Mouse (Mus musculus) embryonic facial prominence, embryonic 15.5 days (tissue): ENCODE results near the gene Kcne2. TPM values are rescaled to one million over a fixed set of nuclear protein-coding genes. Genes with fewer than 3 reads are reported as not detected.

Experiments used
- ATAC-seq: fragments of 200-750 bp; cut with Nextera tagmentation; 2 replicates; pipeline ENCODE4 v1.8.0; 2017; ENCODE audit warnings: low read depth, moderate TSS enrichment; ENCODE audit not compliant: insufficient number of reproducible peaks, low FRiP score, low TSS enrichment
- H3K27ac ChIP-seq: fragments of 300-500 bp; sonication (generic); replicated peaks from 2 replicates; pipeline ENCODE4 v1.5.1; 2015; ENCODE audit warnings: mild to moderate bottlenecking, inconsistent platforms
- H3K27me3 ChIP-seq: fragments of 300-500 bp; sonication (generic); 2 replicates; pipeline ENCODE4 v1.6.1; 2015; ENCODE audit warnings: inconsistent platforms
- H3K36me3 ChIP-seq: fragments of 300-500 bp; sonication (generic); 2 replicates; pipeline ENCODE4 v1.6.1; 2015; ENCODE audit warnings: mild to moderate bottlenecking, inconsistent platforms
- H3K4me1 ChIP-seq: fragments of 300-500 bp; sonication (generic); 2 replicates; pipeline ENCODE4 v1.6.1; 2015; ENCODE audit warnings: inconsistent platforms
- H3K4me2 ChIP-seq: fragments of 300-500 bp; sonication (generic); replicated peaks from 2 replicates; pipeline ENCODE4 v1.6.1; 2015; ENCODE audit warnings: mild to moderate bottlenecking, inconsistent platforms
- H3K4me3 ChIP-seq: fragments of 300-500 bp; sonication (generic); replicated peaks from 2 replicates; pipeline ENCODE4 v1.5.1; 2015; ENCODE audit warnings: mild to moderate bottlenecking, inconsistent platforms
- H3K9ac ChIP-seq: fragments of 300-500 bp; sonication (generic); 2 replicates; pipeline ENCODE4 v1.6.1; 2015; ENCODE audit warnings: inconsistent platforms
- H3K9me3 ChIP-seq: fragments of 300-500 bp; sonication (generic); replicated peaks from 2 replicates; pipeline ENCODE4 v1.6.1; 2016; ENCODE audit warnings: inconsistent platforms
- WGBS: fragments of 180-500 bp; shearing (Covaris S2); methylation state at CpG from one replicate; pipeline ENCODE4 v1.1.7; 2015; 5-methylcytosine and 5-hydroxymethylcytosine counted together
- polyA plus RNA-seq: library from polyadenylated mRNA; unstranded; fragments of >200 nt; fragmentation: Nextera tagmentation; extraction: Ambion mirVana; gene quantifications from 2 replicates; pipeline ENCODE4 v1.2.1, GENCODE M21; 2015

Gene Kcne2
- polyA plus RNA-seq, 1 experiment from 2014 or later: 0.23 TPM

DNA sequence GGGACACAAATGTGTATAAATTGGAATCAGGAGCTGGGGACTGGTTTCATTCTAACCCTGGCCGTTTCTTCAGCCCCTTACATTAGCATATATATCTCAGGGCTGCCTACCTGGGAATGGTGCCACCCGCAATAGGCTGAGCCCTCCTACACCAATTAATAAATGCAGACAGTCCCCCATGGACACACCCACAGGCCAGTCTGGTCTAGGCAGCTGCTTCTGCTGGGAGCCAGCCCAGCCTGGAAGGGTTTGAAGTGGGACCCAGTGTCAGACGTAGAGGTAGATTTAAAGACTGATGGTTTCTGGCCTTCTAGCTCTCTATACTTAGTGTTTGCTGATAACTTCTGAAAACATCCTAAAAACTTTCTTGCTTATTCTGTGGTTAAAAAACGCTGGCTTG lies 16.9 kb downstream of the Kcne2 start:
- no peak overlapping the region for H3K9ac ChIP-seq
- no peak overlapping the region for H3K27ac ChIP-seq
- no peaks in the 10 kb centered on the region for H3K9me3 ChIP-seq
- no peak overlapping the region for H3K4me2 ChIP-seq
- H3K4me3 ChIP-seq: no peak overlapping the region
- H3K27me3 ChIP-seq: no peaks in the 10 kb centered on the region
- H3K4me1 ChIP-seq: no peaks in the 10 kb centered on the region
- ATAC-seq: no peak
- 48% methylated on average over 4 of the region's 4 CpGs for WGBS
- peaks cover 58% of the 10 kb centered on the region for H3K36me3 ChIP-seq

DNA sequence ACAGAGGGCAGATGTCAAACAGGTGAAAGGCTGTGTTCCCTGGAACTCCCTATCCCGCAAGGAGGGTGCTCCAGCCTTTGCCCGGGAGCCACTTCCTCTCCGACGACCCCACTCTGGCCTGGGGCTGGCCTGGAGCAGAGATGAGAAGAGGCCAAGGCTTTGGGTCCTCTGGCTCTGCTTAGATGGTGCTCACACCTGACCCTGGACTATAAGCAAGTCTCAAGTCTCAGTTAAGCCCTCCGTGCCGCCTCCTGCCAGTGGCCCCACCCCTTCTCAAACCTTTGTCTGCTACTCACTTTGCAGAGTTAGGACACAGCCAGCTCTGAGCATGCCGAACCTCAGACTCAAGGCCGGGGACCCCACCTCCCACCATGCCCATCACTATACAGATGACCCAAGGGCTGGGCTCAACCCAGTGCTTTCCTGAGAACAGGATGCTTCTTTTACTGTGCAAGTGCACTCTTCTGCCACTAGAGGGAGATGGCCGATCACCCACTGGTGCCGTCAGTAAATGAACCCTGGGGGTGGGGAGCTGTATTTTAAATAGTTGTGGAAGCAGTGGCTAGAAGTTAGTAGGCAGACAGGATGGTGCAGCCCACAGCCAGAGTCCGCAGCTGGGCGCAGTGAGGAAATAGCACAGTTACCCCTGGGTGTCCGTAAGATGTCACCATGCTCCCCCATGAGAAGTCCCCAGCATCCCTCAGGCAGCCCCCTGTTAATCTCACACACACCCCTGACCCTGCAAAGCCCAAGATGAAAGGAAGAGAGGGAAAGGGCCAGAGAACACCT lies 22.0 kb downstream of the Kcne2 start:
- Histone ChIP-seq H3K36me3 (peaks cover 36% of the 10 kb centered on the region), H3K4me1 (peaks cover 4% of the 10 kb centered on the region; the same call in 1 of the 2 replicates), H3K27me3 (no peaks in the 10 kb centered on the region), H3K9me3 (no peaks in the 10 kb centered on the region), H3K27ac (no peak overlapping the region), H3K4me3 (no peak overlapping the region), H3K4me2 (no peak overlapping the region), H3K9ac (no peak overlapping the region)
- 41% methylated on average over 13 of the region's 13 CpGs for WGBS
- ATAC-seq: peak; percentile 40

DNA sequence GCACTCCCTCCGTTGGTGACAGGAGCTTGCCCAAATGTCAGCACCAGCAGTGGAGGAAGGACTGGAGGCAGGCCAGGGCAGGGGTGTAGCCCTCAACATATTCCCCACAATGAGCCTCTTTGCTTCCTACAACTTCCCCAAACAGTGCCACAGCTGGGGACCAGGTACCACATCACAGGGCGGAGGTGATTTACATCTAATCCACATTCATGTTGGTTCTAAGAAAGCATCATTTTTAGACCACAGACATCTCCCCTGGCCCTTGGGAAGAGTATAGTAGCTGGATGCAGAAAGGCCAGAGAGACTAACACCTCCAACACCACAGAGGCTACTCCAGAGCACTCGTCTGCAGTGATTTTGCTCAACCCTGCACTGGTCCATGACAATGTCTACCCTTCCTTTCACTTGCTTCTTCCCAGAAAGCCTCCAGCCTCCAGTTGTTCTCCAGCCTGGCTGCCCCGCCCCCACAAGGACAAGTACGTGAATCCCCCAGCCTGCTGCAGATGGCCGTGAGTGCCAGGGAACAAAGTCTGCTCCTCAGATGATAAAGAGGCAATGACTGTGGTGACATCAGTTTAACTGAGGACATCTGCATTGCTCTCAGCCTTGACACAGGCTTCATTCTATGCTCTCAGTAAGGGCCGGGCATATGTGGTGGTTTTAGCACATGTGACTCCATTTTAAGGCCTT lies 24.0 kb downstream of the Kcne2 start:
- 72% methylated on average over 7 of the region's 7 CpGs for WGBS
- peaks cover 25% of the 10 kb centered on the region for H3K36me3 ChIP-seq
- H3K27ac ChIP-seq: no peak overlapping the region
- ATAC-seq: no peak
- H3K27me3 ChIP-seq: no peaks in the 10 kb centered on the region
- H3K9me3 ChIP-seq: no peaks in the 10 kb centered on the region
- no peak overlapping the region for H3K9ac ChIP-seq
- H3K4me3 ChIP-seq: no peak overlapping the region
- peaks cover 4% of the 10 kb centered on the region; the same call in 1 of the 2 replicates for H3K4me1 ChIP-seq
- no peak overlapping the region for H3K4me2 ChIP-seq

DNA sequence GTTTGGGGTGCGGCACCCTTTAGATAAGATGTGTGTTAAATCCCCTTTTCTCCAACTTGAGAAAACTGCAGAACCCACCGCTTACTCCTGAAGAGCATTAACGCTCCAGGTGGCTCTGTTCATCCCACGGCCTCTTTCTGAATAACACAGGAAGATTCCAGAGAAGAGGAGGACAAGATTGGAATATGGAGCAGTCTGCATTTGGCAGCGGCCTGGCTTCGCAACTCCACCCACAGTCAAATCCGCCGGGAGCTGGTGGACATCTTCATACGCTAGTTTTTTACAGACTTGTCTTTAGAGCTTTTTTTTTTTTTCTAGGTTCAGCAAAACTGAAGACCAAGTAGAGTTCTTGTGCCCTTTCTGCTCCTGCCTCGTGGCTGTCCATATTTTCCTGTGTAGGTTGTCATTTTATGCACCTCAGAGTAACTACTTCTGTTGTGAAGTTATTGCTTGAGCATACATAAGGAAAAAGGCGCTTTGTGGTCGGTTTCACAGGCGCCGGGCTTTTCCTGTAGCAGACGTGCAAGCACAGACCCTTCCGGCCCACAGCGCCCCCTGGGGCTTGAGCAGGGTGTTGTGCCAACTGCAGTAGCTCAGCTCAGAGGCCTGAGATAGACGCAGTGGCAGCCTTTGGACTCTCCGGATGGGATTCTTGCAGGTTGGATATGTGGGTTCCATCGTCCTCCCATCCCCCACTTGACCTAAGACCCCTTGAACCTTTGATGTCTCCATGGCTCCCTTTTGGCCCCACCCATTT lies 27.3 kb downstream of the Kcne2 start:
- Histone ChIP-seq H3K4me3 (no peak overlapping the region), H3K36me3 (0 out of 2 replicates have a peak, but pooled peaks cover 6% of the 10 kb centered on the region), H3K27me3 (no peaks in the 10 kb centered on the region), H3K4me1 (0 out of 2 replicates have a peak, but pooled peaks cover under 1% of the 10 kb centered on the region), H3K9me3 (no peaks in the 10 kb centered on the region), H3K9ac (no peak overlapping the region), H3K27ac (no peak overlapping the region), H3K4me2 (no peak overlapping the region)
- ATAC-seq: no peak
- WGBS: 64% methylated on average over 20 of the region's 20 CpGs

DNA sequence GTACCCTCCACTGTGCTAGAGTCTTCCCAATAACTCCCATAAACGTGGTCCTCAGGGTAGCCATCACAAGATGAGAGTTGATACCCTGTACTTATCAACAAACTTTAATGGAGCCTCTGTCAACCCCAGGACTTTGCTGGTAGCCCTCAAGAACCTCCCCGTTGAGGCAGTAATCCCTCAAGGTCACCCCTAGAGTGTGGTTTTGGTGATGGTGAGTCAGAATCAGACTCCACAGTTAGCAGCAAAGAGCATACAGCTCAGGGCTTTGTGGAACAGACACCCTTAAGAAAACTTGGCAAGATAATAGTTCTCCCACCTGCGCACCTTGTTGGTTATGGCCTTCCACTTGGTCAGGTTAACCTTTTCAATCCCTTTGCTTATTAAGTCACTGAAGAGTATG lies 28.2 kb downstream of the Kcne2 start:
- Histone ChIP-seq H3K27me3 (no peaks in the 10 kb centered on the region), H3K4me2 (no peak overlapping the region), H3K4me1 (no peaks in the 10 kb centered on the region), H3K9ac (no peak overlapping the region), H3K27ac (no peak overlapping the region), H3K9me3 (no peaks in the 10 kb centered on the region), H3K36me3 (0 out of 2 replicates have a peak, but pooled peaks cover 6% of the 10 kb centered on the region), H3K4me3 (no peak overlapping the region)
- 81% methylated on average over 3 of the region's 3 CpGs for WGBS
- no peak for ATAC-seq

DNA sequence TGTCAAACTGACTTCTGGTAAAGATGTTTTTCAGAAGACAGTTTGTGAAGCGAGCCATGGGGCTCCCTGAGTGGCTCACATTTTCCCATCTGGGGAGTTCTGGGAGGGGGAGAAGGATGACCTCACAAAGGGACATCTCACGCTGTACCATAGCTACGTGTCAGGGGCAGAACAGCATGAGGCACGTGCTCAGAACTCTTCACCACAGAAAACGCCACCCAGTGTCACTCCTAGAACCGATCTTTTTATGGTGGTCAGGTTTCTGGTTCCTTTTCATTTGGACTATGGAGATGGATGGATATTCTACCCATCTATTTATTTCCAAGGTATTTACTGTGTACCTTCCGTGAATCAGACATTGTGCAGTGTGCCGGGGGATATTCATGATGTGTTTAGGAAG lies 29.2 kb downstream of the Kcne2 start, which contains the start of gene Fam243:
TSS of gene Fam243 (minus strand) at position 101 of the 400 bp plus-strand sequence.
- H3K9ac ChIP-seq: no peak within 1 kb of the TSS
- H3K36me3 ChIP-seq: 0 out of 2 replicates have a peak, but pooled peaks cover 6% of the 10 kb centered on the region
- no peaks in the 10 kb centered on the region for H3K9me3 ChIP-seq
- no peak for ATAC-seq
- no peaks in the 10 kb centered on the region for H3K4me1 ChIP-seq
- WGBS: 89% methylated on average over 8 of the region's 8 CpGs
- no peak within 1 kb of the TSS for H3K27ac ChIP-seq
- no peak within 1 kb of the TSS for H3K4me2 ChIP-seq
- no peaks in the 10 kb centered on the region for H3K27me3 ChIP-seq
- no peak within 1 kb of the TSS for H3K4me3 ChIP-seq

DNA sequence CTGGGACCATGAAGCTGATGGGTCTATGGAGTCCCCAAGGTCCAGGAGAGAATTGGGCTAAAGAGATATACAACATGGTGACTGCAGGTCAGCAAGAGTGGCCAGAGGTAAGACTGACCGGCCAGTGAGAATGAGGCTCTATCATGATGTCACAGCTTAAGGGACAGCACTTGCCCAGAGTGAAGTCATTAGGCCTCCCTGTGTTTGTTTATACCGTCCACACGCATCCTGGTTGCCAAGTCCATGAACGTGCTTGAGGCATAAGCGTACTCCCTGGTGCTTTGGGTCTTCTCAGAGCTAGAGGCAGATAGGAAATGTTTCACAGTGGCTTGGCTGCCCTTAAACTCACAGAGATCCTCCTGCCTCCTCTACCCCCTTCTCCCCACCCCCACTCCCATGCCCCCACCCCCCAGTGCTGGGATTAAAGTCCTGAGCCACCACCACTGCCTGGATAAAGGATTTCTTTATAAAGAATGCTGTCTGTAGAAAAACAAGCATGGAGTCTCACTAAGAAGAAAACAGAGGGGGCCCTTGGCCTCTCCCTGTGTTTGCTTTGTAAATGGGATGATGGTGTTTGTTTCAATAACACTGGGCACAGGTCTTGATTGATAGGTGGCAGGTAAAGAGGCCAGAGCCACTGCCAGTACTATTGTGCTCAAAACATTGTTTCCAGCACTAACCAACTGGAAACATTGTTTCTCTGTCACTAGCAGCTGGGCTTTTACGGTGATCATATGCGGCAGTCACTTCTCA lies 32.3 kb downstream of the Kcne2 start:
- Histone ChIP-seq H3K9ac (no peak overlapping the region), H3K9me3 (no peaks in the 10 kb centered on the region), H3K4me2 (no peak overlapping the region), H3K27ac (no peak overlapping the region), H3K27me3 (no peaks in the 10 kb centered on the region), H3K4me1 (no peaks in the 10 kb centered on the region), H3K4me3 (no peak overlapping the region), H3K36me3 (no peaks in the 10 kb centered on the region)
- 49% methylated on average over 7 of the region's 7 CpGs for WGBS
- ATAC-seq: no peak

DNA sequence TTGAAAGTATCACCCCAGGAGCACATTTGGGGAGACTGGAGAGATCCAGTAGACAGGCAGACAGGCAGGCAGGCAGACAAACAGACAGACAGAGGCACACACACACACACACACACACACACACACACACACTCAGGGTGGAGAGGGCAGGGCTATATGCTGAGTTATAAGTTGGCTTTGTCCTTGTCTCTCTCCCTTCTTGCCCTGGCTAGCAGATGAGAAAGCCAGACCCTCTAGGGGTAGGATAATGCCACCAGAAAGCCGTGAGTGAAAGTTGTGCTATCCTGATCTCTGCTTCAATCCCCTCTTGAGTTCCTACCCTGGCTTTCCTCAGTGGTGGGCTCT lies 32.8 kb downstream of the Kcne2 start:
- Histone ChIP-seq H3K9ac (no peak overlapping the region), H3K36me3 (no peaks in the 10 kb centered on the region), H3K4me1 (no peaks in the 10 kb centered on the region), H3K27ac (no peak overlapping the region), H3K27me3 (no peaks in the 10 kb centered on the region), H3K4me2 (no peak overlapping the region), H3K4me3 (no peak overlapping the region), H3K9me3 (no peaks in the 10 kb centered on the region)
- WGBS: 54% methylated on average over 1 of the region's 1 CpGs
- ATAC-seq: no peak

DNA sequence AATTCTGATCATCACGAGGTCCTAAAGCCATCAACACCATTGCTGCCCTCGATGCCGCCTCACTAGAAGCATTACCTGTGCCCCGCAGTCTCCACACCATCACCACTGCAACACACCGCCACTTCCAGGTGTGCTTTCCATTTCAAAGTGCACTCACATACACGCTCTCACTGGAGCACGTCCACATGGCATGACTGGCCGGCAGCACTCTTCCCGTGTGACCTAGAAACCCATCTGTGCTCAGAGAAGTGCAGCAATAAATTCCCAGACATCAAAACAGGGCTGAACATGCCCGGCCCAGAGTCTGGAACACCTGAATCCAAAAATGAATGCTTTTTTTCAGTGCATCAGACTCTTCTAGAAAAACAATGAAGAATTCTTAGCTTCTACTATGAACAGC lies 35.7 kb downstream of the Kcne2 start:
- Histone ChIP-seq H3K9ac (no peak overlapping the region), H3K4me2 (no peak overlapping the region), H3K27me3 (no peaks in the 10 kb centered on the region), H3K4me1 (no peaks in the 10 kb centered on the region), H3K9me3 (no peaks in the 10 kb centered on the region), H3K4me3 (no peak overlapping the region), H3K36me3 (no peaks in the 10 kb centered on the region), H3K27ac (no peak overlapping the region)
- no peak for ATAC-seq
- 83% methylated on average over 10 of the region's 10 CpGs for WGBS

DNA sequence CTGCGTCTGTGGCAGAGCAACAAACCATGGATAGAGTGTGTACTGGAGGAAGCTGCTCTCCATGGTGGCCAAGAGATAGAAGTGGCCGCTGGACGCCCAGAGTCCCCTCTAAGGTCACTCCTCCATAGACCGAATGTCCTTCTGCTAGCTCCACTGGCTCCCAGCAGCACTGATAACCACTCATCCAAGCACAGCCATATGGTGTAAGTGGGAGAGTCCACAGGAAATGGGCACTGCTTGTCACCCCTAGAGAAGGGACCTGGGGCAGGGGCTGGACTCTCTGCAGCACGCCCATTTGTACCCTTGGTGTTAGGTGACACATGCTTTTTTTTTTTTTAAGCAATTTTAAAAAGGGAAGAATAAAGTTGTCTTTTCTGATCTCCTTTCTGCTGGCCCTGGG lies 38.8 kb downstream of the Kcne2 start:
- Histone ChIP-seq H3K36me3 (no peaks in the 10 kb centered on the region), H3K9me3 (no peaks in the 10 kb centered on the region), H3K27ac (no peak overlapping the region), H3K4me2 (no peak overlapping the region), H3K27me3 (no peaks in the 10 kb centered on the region), H3K4me1 (0 out of 2 replicates have a peak, but pooled peaks cover 3% of the 10 kb centered on the region), H3K4me3 (no peak overlapping the region), H3K9ac (no peak overlapping the region)
- WGBS: 80% methylated on average over 5 of the region's 5 CpGs
- ATAC-seq: no peak

DNA sequence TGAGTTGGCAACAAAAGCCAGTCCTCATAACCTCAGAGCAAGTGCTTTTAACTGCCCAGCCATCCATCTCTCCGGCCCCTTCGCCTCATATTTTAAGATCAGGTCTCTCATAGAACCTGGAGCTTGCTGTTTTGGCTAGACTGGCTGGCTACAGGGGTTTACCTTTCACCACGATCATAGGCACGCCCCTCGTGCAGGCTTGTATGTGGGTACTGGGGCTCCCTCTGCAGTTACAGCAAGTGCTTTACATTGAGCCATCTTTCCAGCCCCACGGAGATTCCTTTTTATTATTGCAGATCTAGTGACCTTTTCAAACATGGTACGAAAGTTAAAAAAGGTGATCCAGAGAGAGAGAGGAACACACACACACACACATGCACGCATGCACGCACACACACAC lies 42.4 kb downstream of the Kcne2 start:
- no peaks in the 10 kb centered on the region for H3K36me3 ChIP-seq
- H3K27me3 ChIP-seq: no peaks in the 10 kb centered on the region
- H3K9ac ChIP-seq: no peak overlapping the region
- 60% methylated on average over 9 of the region's 9 CpGs for WGBS
- H3K4me3 ChIP-seq: no peak overlapping the region
- H3K27ac ChIP-seq: no peak overlapping the region
- H3K9me3 ChIP-seq: no peaks in the 10 kb centered on the region
- 0 out of 2 replicates have a peak, but pooled peaks cover 3% of the 10 kb centered on the region for H3K4me1 ChIP-seq
- no peak overlapping the region for H3K4me2 ChIP-seq
- no peak for ATAC-seq
